Mouse (Mus musculus) kidney, adult 2 months (tissue): ENCODE results near the gene Pus10. TPM values are rescaled to one million over a fixed set of nuclear protein-coding genes. Genes with fewer than 3 reads are reported as not detected.

Source experiments
- DNase-seq: peaks from one replicate; pipeline ENCODE4 v3.0.0; 2021
- H3K27ac ChIP-seq: fragments of 200-500 bp; 2 replicates; pipeline ENCODE4 v1.5.1; 2012; ENCODE audit warnings: low read depth, low read length, control low read depth, inconsistent platforms; ENCODE audit not compliant: insufficient read depth
- H3K27me3 ChIP-seq: fragments of 200-500 bp; replicated peaks from 2 replicates; pipeline ENCODE4 v1.6.1; 2012; ENCODE audit warnings: mild to moderate bottlenecking, moderate library complexity, low read length, inconsistent platforms; ENCODE audit not compliant: control insufficient read depth, insufficient read depth
- H3K36me3 ChIP-seq: fragments of 200-500 bp; 2 replicates; pipeline ENCODE4 v1.6.1; 2012; ENCODE audit warnings: mild to moderate bottlenecking, moderate library complexity, low read length, inconsistent platforms; ENCODE audit not compliant: control insufficient read depth, insufficient read depth
- H3K4me1 ChIP-seq: fragments of 200-500 bp; 2 replicates; pipeline ENCODE4 v1.6.1; 2011; ENCODE audit warnings: low read length; ENCODE audit not compliant: control insufficient read depth, insufficient read depth
- H3K4me3 ChIP-seq: fragments of 200-500 bp; 2 replicates; pipeline ENCODE4 v1.5.1; 2011; ENCODE audit warnings: mild to moderate bottlenecking, low read depth, low read length, control low read depth; ENCODE audit not compliant: insufficient read depth
- CTCF ChIP-seq: fragments of 200-500 bp; conservative IDR thresholded peaks from 2 replicates; pipeline ENCODE4 v1.5.1; 2011; ENCODE audit warnings: low read depth, mild to moderate bottlenecking, control low read depth, low read length, moderate library complexity, mixed read lengths; ENCODE audit not compliant: insufficient read depth, insufficient read length
- POLR2A ChIP-seq: fragments of 200-500 bp; IDR thresholded peaks from one replicate; pipeline ENCODE4 v1.6.1; 2011; ENCODE audit warnings: low read depth, low read length, control low read depth
- WGBS: fragments of 180-500 bp; shearing (Covaris S2); methylation state at CpG from one replicate; pipeline ENCODE4 v1.1.7; 2018; 5-methylcytosine and 5-hydroxymethylcytosine counted together
- polyA plus RNA-seq: library from polyadenylated mRNA; depleted of rRNA; stranded (reverse); fragments of >200 nt; gene quantifications from 2 replicates; pipeline ENCODE4 v1.2.3, GENCODE M21; 2012

The Pus10 gene
- polyA plus RNA-seq, 1 experiment: 3.2 TPM

GRCm38 (mm10) chr11:23693286-23693685 lies 27.8 kb downstream of the Pus10 start:
- H3K27ac ChIP-seq: no peak overlapping the region
- no peaks in the 10 kb centered on the region for H3K36me3 ChIP-seq
- no peaks in the 10 kb centered on the region for H3K4me1 ChIP-seq
- 95% methylated on average over 2 of the region's 2 CpGs for WGBS
- DNase-seq: no peak
- H3K4me3 ChIP-seq: no peak overlapping the region
- TF ChIP-seq CTCF (no peak), POLR2A (no peak)
- no peaks in the 10 kb centered on the region for H3K27me3 ChIP-seq

- no peak for TF ChIP-seq POLR2A
- TF ChIP-seq CTCF: no peak
- Histone ChIP-seq H3K27me3 (no peaks in the 10 kb centered on the region), H3K4me3 (no peak overlapping the region), H3K36me3 (no peaks in the 10 kb centered on the region), H3K27ac (no peak overlapping the region), H3K4me1 (no peaks in the 10 kb centered on the region)
- no peak for DNase-seq
Observed at GRCm38 (mm10) chr11:23695847-23696246, 30.4 kb downstream of the Pus10 start.

GRCm38 (mm10) chr11:23698526-23698925 lies 33.1 kb downstream of the Pus10 start:
- Histone ChIP-seq H3K4me3 (no peak overlapping the region), H3K27me3 (no peaks in the 10 kb centered on the region), H3K4me1 (no peaks in the 10 kb centered on the region), H3K27ac (no peak overlapping the region), H3K36me3 (no peaks in the 10 kb centered on the region)
- TF ChIP-seq CTCF (no peak), POLR2A (no peak)
- 82% methylated on average over 2 of the region's 2 CpGs for WGBS
- DNase-seq: no peak

- Histone ChIP-seq H3K4me1 (no peaks in the 10 kb centered on the region), H3K27me3 (no peaks in the 10 kb centered on the region), H3K36me3 (no peaks in the 10 kb centered on the region), H3K27ac (no peak overlapping the region), H3K4me3 (no peak overlapping the region)
- DNase-seq: no peak
- no peak for TF ChIP-seq POLR2A
- no peak for TF ChIP-seq CTCF
- WGBS: 49% methylated on average over 3 of the region's 3 CpGs
Observed at GRCm38 (mm10) chr11:23699414-23700095, 34.1 kb downstream of the Pus10 start.

GRCm38 (mm10) chr11:23701831-23702230 lies 36.4 kb downstream of the Pus10 start:
- no peaks in the 10 kb centered on the region for H3K27me3 ChIP-seq
- no peak for TF ChIP-seq CTCF
- TF ChIP-seq POLR2A: no peak
- H3K27ac ChIP-seq: no peak overlapping the region
- H3K4me1 ChIP-seq: no peaks in the 10 kb centered on the region
- WGBS: 94% methylated on average over 3 of the region's 3 CpGs
- H3K4me3 ChIP-seq: no peak overlapping the region
- no peak for DNase-seq
- H3K36me3 ChIP-seq: no peaks in the 10 kb centered on the region

- DNase-seq: no peak
- Histone ChIP-seq H3K27ac (no peak overlapping the region), H3K27me3 (no peaks in the 10 kb centered on the region), H3K4me1 (no peaks in the 10 kb centered on the region), H3K36me3 (no peaks in the 10 kb centered on the region; the same call in 1 of the 2 replicates), H3K4me3 (no peak overlapping the region)
- TF ChIP-seq POLR2A: no peak
- no peak for TF ChIP-seq CTCF
- 82% methylated on average over 7 of the region's 7 CpGs for WGBS
Observed at GRCm38 (mm10) chr11:23704604-23705294, 39.3 kb downstream of the Pus10 start.

- Histone ChIP-seq H3K4me1 (no peaks in the 10 kb centered on the region), H3K27ac (no peak overlapping the region), H3K36me3 (peaks cover 10% of the 10 kb centered on the region), H3K4me3 (no peak overlapping the region), H3K27me3 (no peaks in the 10 kb centered on the region)
- no peak for TF ChIP-seq POLR2A
- WGBS: 91% methylated on average over 3 of the region's 3 CpGs
- DNase-seq: no peak
Observed at GRCm38 (mm10) chr11:23712299-23712698, 46.8 kb downstream of the Pus10 start.
